Mouse (Mus musculus) B cell, adult 2 months (primary cell): ENCODE measurements at regions not wholly inside any gene's neighbourhood (a gene's known extent, or its start where the extent isn't known, plus 50 kb on each side); places are given as distances from the start of the nearest gene placed in this dataset.

Experiments used
- DNase-seq, 2 experiments: peaks; one replicate each; pipeline ENCODE4 v3.0.0; 2022

- DNase-seq = no peak
Measured at GRCm38 (mm10) chr13:5229476-5229875, 620.5 kb upstream of the Akr1e1 start.

- DNase-seq = no peak
Measured at GRCm38 (mm10) chr13:5234232-5234631, 625.3 kb upstream of the Akr1e1 start.

GRCm38 (mm10) chr13:5235391-5235790 lies 625.9 kb upstream of the Klf6 start:
- DNase-seq = no peak

- DNase-seq = no peak
Measured at GRCm38 (mm10) chr13:5240541-5240940, 620.7 kb upstream of the Klf6 start.

- no peak for DNase-seq
Measured at GRCm38 (mm10) chr13:5242782-5243181, 618.5 kb upstream of the Klf6 start.

GRCm38 (mm10) chr13:5248671-5249391 lies 612.5 kb upstream of the Klf6 start:
- no peak for DNase-seq

- no peak for DNase-seq
Measured at GRCm38 (mm10) chr13:5257891-5258660, 603.2 kb upstream of the Klf6 start.

- DNase-seq = no peak
Measured at GRCm38 (mm10) chr13:5259760-5260159, 601.5 kb upstream of the Klf6 start.

GRCm38 (mm10) chr13:5272506-5273192 lies 588.6 kb upstream of the Klf6 start:
- no peak for DNase-seq

- DNase-seq = no peak
Measured at GRCm38 (mm10) chr13:5276564-5276963, 584.7 kb upstream of the Klf6 start.

GRCm38 (mm10) chr13:5289753-5290449 lies 571.4 kb upstream of the Klf6 start:
- DNase-seq = no peak

- no peak for DNase-seq
Measured at GRCm38 (mm10) chr13:5302141-5302540, 559.1 kb upstream of the Klf6 start.

- DNase-seq = no peak
Measured at GRCm38 (mm10) chr13:5306688-5307087, 554.6 kb upstream of the Klf6 start.

- DNase-seq = no peak
Measured at GRCm38 (mm10) chr13:5313297-5313696, 548.0 kb upstream of the Klf6 start.

- no peak for DNase-seq
Measured at GRCm38 (mm10) chr13:5315011-5315410, 546.3 kb upstream of the Klf6 start.

GRCm38 (mm10) chr13:5317941-5318856 lies 543.1 kb upstream of the Klf6 start:
- DNase-seq = no peak

- DNase-seq = no peak
Measured at GRCm38 (mm10) chr13:5345712-5346111, 515.6 kb upstream of the Klf6 start.

- DNase-seq = no peak
Measured at GRCm38 (mm10) chr13:5347503-5348469, 513.5 kb upstream of the Klf6 start.

GRCm38 (mm10) chr13:5367058-5367797 lies 494.1 kb upstream of the Klf6 start:
- DNase-seq = no peak

- no peak for DNase-seq
Measured at GRCm38 (mm10) chr13:5370007-5370406, 491.3 kb upstream of the Klf6 start.
